Comparison of ENCODE assay signal across 8 mouse cellular contexts in genomic region chr3:116661870-116662414, GRCm38 (mm10). TPM values are rescaled to one million over a fixed set of nuclear protein-coding genes. Genes with fewer than 3 reads are reported as not detected.
A peak's percentile ranks its signal among the peaks of the same experiment; 100 is the strongest.
DNase-seq lines count a peak whose midpoint lies in the region; ATAC-seq and TF ChIP-seq lines count a peak whose summit lies in the region.

No protein-coding gene starts in this region.

- H3K36me3 ChIP-seq in heart, embryonic 15.5 days: no peaks in the 10 kb centered on the region
- no peaks in the 10 kb centered on the region for H3K36me3 ChIP-seq in limb, embryonic 12.5 days
- no peaks in the 10 kb centered on the region for H3K36me3 ChIP-seq in neural tube, embryonic 12.5 days

- H3K27me3 ChIP-seq in heart, embryonic 15.5 days: no peaks in the 10 kb centered on the region
- H3K27me3 ChIP-seq in limb, embryonic 12.5 days: no peaks in the 10 kb centered on the region
- H3K27me3 ChIP-seq in neural tube, embryonic 12.5 days (replicated peaks): no peaks in the 10 kb centered on the region

- peak; percentile 82 for ATAC-seq in heart, embryonic 15.5 days (replicated peaks; ENCODE audit: insufficient number of reproducible peaks, insufficient read depth, low FRiP score, low read depth)
- ATAC-seq in limb, embryonic 12.5 days (ENCODE audit: insufficient number of reproducible peaks, insufficient read depth, low FRiP score, low TSS enrichment, low read depth): peak; percentile 87
- peak; percentile 88 for ATAC-seq in neural tube, embryonic 12.5 days (ENCODE audit: low FRiP score, low read depth)

- under 1% methylated on average over 53 of the region's 68 CpGs for WGBS in heart, embryonic 15.5 days
- WGBS in limb, embryonic 12.5 days: under 1% methylated on average over 68 of the region's 68 CpGs
- under 1% methylated on average over 65 of the region's 68 CpGs for WGBS in neural tube, embryonic 12.5 days

- H3K4me2 ChIP-seq in heart, embryonic 15.5 days: peak overlapping the region; percentile 69
- H3K4me2 ChIP-seq in limb, embryonic 12.5 days: peak overlapping the region; percentile 69
- peak overlapping the region; percentile 77 for H3K4me2 ChIP-seq in neural tube, embryonic 12.5 days (replicated peaks)

- peak overlapping the region; percentile 91 for H3K4me3 ChIP-seq in gastrocnemius, adult 2 months
- H3K4me3 ChIP-seq in heart, embryonic 15.5 days: peak overlapping the region; percentile 89
- H3K4me3 ChIP-seq in limb, embryonic 12.5 days (replicated peaks): peak overlapping the region; percentile 99
- H3K4me3 ChIP-seq in neural tube, embryonic 12.5 days: peak overlapping the region; percentile 94

- H3K9ac ChIP-seq in heart, embryonic 15.5 days: peak overlapping the region; percentile 95
- H3K9ac ChIP-seq in limb, embryonic 12.5 days (replicated peaks): peak overlapping the region; percentile 99
- H3K9ac ChIP-seq in neural tube, embryonic 12.5 days: peak overlapping the region; percentile 98

- no peaks in the 10 kb centered on the region for H3K9me3 ChIP-seq in heart, embryonic 15.5 days (replicated peaks)
- H3K9me3 ChIP-seq in limb, embryonic 12.5 days: no peaks in the 10 kb centered on the region
- no peaks in the 10 kb centered on the region for H3K9me3 ChIP-seq in neural tube, embryonic 12.5 days

- TF ChIP-seq CTCF in gastrocnemius, adult 2 months (IDR thresholded peaks at IDR 0.05): no peak

- intact Hi-C loops in gastrocnemius, adult 2 months (cut with DNase I): no loop called here

- peaks cover 24% of the 10 kb centered on the region for H3K4me1 ChIP-seq in heart, embryonic 15.5 days (replicated peaks)
- H3K4me1 ChIP-seq in limb, embryonic 12.5 days (replicated peaks): peaks cover 12% of the 10 kb centered on the region
- H3K4me1 ChIP-seq in neural tube, embryonic 12.5 days: peaks cover 23% of the 10 kb centered on the region; the same call in 1 of the 2 replicates

- peak overlapping the region; percentile 97 for H3K27ac ChIP-seq in gastrocnemius, adult 2 months
- peak overlapping the region; percentile 90 for H3K27ac ChIP-seq in heart, embryonic 15.5 days
- H3K27ac ChIP-seq in limb, embryonic 12.5 days: peak overlapping the region; percentile 97
- H3K27ac ChIP-seq in neural tube, embryonic 12.5 days: peak overlapping the region; percentile 92

- DNase-seq in gastrocnemius, adult 2 months: peak; percentile 77
- no peak for DNase-seq in gastrocnemius, adult 18-20 months (ENCODE audit: low spot score)
- peak; percentile 22 to 32 for DNase-seq in thymus, adult 18-20 months
- DNase-seq in thymus, postnatal 14 days: no peak
- DNase-seq in thymus, postnatal 0 days (ENCODE audit: low spot score): no peak

RNA-seq across cellular contexts. Expression of gene Mfsd14a, which starts 0.5 kb away (rescaled TPM):
- 10 to 100 TPM; 11.7 to 12.8 TPM for total RNA-seq in gastrocnemius, adult 2 months (2021)
- 10 to 100 TPM; 10.5 to 11.0 TPM for total RNA-seq in gastrocnemius, adult 18-20 months (2021)
- 47.8 and 58.5 TPM in 2 replicates for polyA plus RNA-seq in heart, embryonic 15.5 days (2015; fragmentation: Nextera tagmentation; extraction: Ambion mirVana)
- polyA plus RNA-seq in limb, embryonic 12.5 days (2016; fragmentation: Nextera tagmentation; extraction: Ambion mirVana): 84.7 and 88.4 TPM in 2 replicates
- 68.6 and 72.2 TPM in 2 replicates for polyA plus RNA-seq in neural tube, embryonic 12.5 days (2016; fragmentation: Nextera tagmentation; extraction: Ambion mirVana)
- 68.6 and 69.9 TPM in 2 replicates for polyA plus RNA-seq in thymus, postnatal 0 days (2015; fragmentation: Nextera tagmentation; extraction: Ambion mirVana)

RNA-seq across cellular contexts. Expression of gene Gm43191, which starts 19.1 kb away (rescaled TPM):
- total RNA-seq in gastrocnemius, adult 2 months (2021): not detected
- not detected for total RNA-seq in gastrocnemius, adult 18-20 months (2021)
- not detected in 2 replicates for polyA plus RNA-seq in heart, embryonic 15.5 days (2015; fragmentation: Nextera tagmentation; extraction: Ambion mirVana)
- 0.61 TPM in 1 of 2 replicates, not detected in the other for polyA plus RNA-seq in limb, embryonic 12.5 days (2016; fragmentation: Nextera tagmentation; extraction: Ambion mirVana)
- polyA plus RNA-seq in neural tube, embryonic 12.5 days (2016; fragmentation: Nextera tagmentation; extraction: Ambion mirVana): not detected in 2 replicates
- polyA plus RNA-seq in thymus, postnatal 0 days (2015; fragmentation: Nextera tagmentation; extraction: Ambion mirVana): not detected in 2 replicates

RNA-seq across cellular contexts. Expression of gene Trmt13, which starts 47.6 kb away (rescaled TPM):
- total RNA-seq in gastrocnemius, adult 2 months (2021): 1 to 10 TPM; 6.2 TPM
- 1 to 10 TPM; 3.3 to 4.6 TPM for total RNA-seq in gastrocnemius, adult 18-20 months (2021)
- 17.5 and 18.3 TPM in 2 replicates for polyA plus RNA-seq in heart, embryonic 15.5 days (2015; fragmentation: Nextera tagmentation; extraction: Ambion mirVana)
- 34.1 and 38.8 TPM in 2 replicates for polyA plus RNA-seq in limb, embryonic 12.5 days (2016; fragmentation: Nextera tagmentation; extraction: Ambion mirVana)
- 28.7 and 34.4 TPM in 2 replicates for polyA plus RNA-seq in neural tube, embryonic 12.5 days (2016; fragmentation: Nextera tagmentation; extraction: Ambion mirVana)
- polyA plus RNA-seq in thymus, postnatal 0 days (2015; fragmentation: Nextera tagmentation; extraction: Ambion mirVana): 25.0 and 30.6 TPM in 2 replicates

RNA-seq across cellular contexts. Expression of gene Slc35a3, which starts 50.7 kb away (rescaled TPM):
- 1 to 10 TPM; 5.1 to 8.0 TPM for total RNA-seq in gastrocnemius, adult 2 months (2021)
- 1 to 10 TPM; 6.2 to 6.5 TPM for total RNA-seq in gastrocnemius, adult 18-20 months (2021)
- polyA plus RNA-seq in heart, embryonic 15.5 days (2015; fragmentation: Nextera tagmentation; extraction: Ambion mirVana): 7.9 and 11.2 TPM in 2 replicates
- polyA plus RNA-seq in limb, embryonic 12.5 days (2016; fragmentation: Nextera tagmentation; extraction: Ambion mirVana): 11.3 and 12.7 TPM in 2 replicates
- 9.1 TPM in 2 replicates for polyA plus RNA-seq in neural tube, embryonic 12.5 days (2016; fragmentation: Nextera tagmentation; extraction: Ambion mirVana)
- polyA plus RNA-seq in thymus, postnatal 0 days (2015; fragmentation: Nextera tagmentation; extraction: Ambion mirVana): 8.9 and 9.1 TPM in 2 replicates

Comparison
In these comparisons a context has a peak if more than half of its experiments do, and no peak if none do; other contexts are left out.
1. DNase-seq: peak in gastrocnemius, adult 2 months (single experiment) and thymus, adult 18-20 months (2 of 2); none in gastrocnemius, adult 18-20 months (single experiment), thymus, postnatal 14 days (single experiment) and thymus, postnatal 0 days (single experiment).
2. Peak in every context shown above with its lines, with median percentiles within 50 percentile points of each other: H3K27ac ChIP-seq, H3K4me3 ChIP-seq, ATAC-seq, H3K4me2 ChIP-seq and H3K9ac ChIP-seq.